25 mouse cellular contexts compared by ENCODE assay signal in genomic region chr9:47389901-47390300, GRCm38 (mm10).
A peak's percentile ranks its signal among the peaks of the same experiment; 100 is the strongest.
DNase-seq lines count a peak whose midpoint lies in the region; ATAC-seq and TF ChIP-seq lines count a peak whose summit lies in the region.
"Had no signal": no experiment of that assay in that cellular context is flagged by ENCODE, and none has a peak within 500 bp of the region (broad histone marks: within the 10 kb centered on the region; RNA-seq: fewer than 3 reads in every experiment).

No protein-coding gene starts in this region.

- no peaks in the 10 kb centered on the region for H3K36me3 ChIP-seq in embryonic facial prominence, embryonic 12.5 days
- no peaks in the 10 kb centered on the region for H3K36me3 ChIP-seq in embryonic facial prominence, embryonic 10.5 days (replicated peaks)
- H3K36me3 ChIP-seq in lung, embryonic 16.5 days (ENCODE audit: control insufficient read depth, insufficient read depth, low read length): no peaks in the 10 kb centered on the region
- H3K36me3 ChIP-seq: forebrain, embryonic 15.5 days; G1E; heart, embryonic 15.5 days; liver, embryonic 13.5 days had no signal

- intact Hi-C loops in left cerebral cortex, adult 2 months (cut with DNase I): no loop called here

- no peaks in the 10 kb centered on the region for H3K9me3 ChIP-seq in embryonic facial prominence, embryonic 12.5 days
- no peaks in the 10 kb centered on the region for H3K9me3 ChIP-seq in embryonic facial prominence, embryonic 10.5 days
- no peaks in the 10 kb centered on the region for H3K9me3 ChIP-seq in lung, embryonic 16.5 days (ENCODE audit: control insufficient read depth, low read length)
- H3K9me3 ChIP-seq: forebrain, embryonic 15.5 days; heart, embryonic 15.5 days; liver, embryonic 13.5 days had no signal

- no peak overlapping the region for H3K4me3 ChIP-seq in embryonic facial prominence, embryonic 12.5 days
- H3K4me3 ChIP-seq in embryonic facial prominence, embryonic 10.5 days: no peak overlapping the region
- H3K4me3 ChIP-seq in lung, embryonic 16.5 days (ENCODE audit: low read length): no peak overlapping the region
- H3K4me3 ChIP-seq in left cerebral cortex, adult 2 months: no peak overlapping the region
- H3K4me3 ChIP-seq: forebrain, embryonic 15.5 days; heart, embryonic 15.5 days; liver, embryonic 13.5 days had no signal

- no peak overlapping the region for H3K27ac ChIP-seq in embryonic facial prominence, embryonic 12.5 days
- H3K27ac ChIP-seq in embryonic facial prominence, embryonic 10.5 days (replicated peaks): no peak overlapping the region
- H3K27ac ChIP-seq in lung, embryonic 16.5 days (ENCODE audit: low read length): no peak overlapping the region
- H3K27ac ChIP-seq in left cerebral cortex, adult 2 months: no peak overlapping the region
- H3K27ac ChIP-seq: forebrain, embryonic 15.5 days; heart, embryonic 15.5 days; hindbrain, postnatal 0 days; liver, embryonic 13.5 days; macrophage had no signal

- no peak overlapping the region for H3K9ac ChIP-seq in embryonic facial prominence, embryonic 12.5 days
- H3K9ac ChIP-seq in lung, embryonic 16.5 days (ENCODE audit: low read length): no peak overlapping the region
- H3K9ac ChIP-seq: forebrain, embryonic 15.5 days; heart, embryonic 15.5 days; liver, embryonic 13.5 days had no signal

- DNase-seq in embryonic facial prominence, embryonic 10.5 days (ENCODE audit: low spot score): no peak
- no peak for DNase-seq in lung, postnatal 10 days
- DNase-seq in cerebellum, adult 8-10 months: peak; percentile 39
- peak; percentile 45 to 47 for DNase-seq in cerebellum, postnatal 36 days
- no peak for DNase-seq in left cerebral cortex, adult 2 months (ENCODE audit: extremely low spot score in 1 of 2, low spot score in 2 of 2)
- DNase-seq: adrenal gland, adult 8-10 months; B cell, adult 2 months; gastrocnemius, postnatal 14 days; kidney, adult 9 months; kidney, postnatal 36 days; layer of hippocampus, postnatal 36 days; liver, embryonic 13.5 days; lung, adult 2 months; midbrain, embryonic 14.5 days; thymus, adult 18-20 months; thymus, postnatal 36 days had no signal

- H3K4me2 ChIP-seq in embryonic facial prominence, embryonic 12.5 days (replicated peaks): no peak overlapping the region
- H3K4me2 ChIP-seq in lung, embryonic 16.5 days (ENCODE audit: low read depth, low read length): no peak overlapping the region
- H3K4me2 ChIP-seq: forebrain, embryonic 15.5 days; heart, embryonic 15.5 days; liver, embryonic 13.5 days had no signal

- H3K27me3 ChIP-seq in embryonic facial prominence, embryonic 12.5 days: peaks cover 11% of the 10 kb centered on the region; the same call in 1 of the 2 replicates
- peaks cover 58% of the 10 kb centered on the region for H3K27me3 ChIP-seq in embryonic facial prominence, embryonic 10.5 days (replicated peaks; ENCODE audit: low read depth, poor library complexity, severe bottlenecking)
- no peaks in the 10 kb centered on the region; the same call in 1 of the 2 replicates for H3K27me3 ChIP-seq in lung, embryonic 16.5 days (ENCODE audit: control insufficient read depth, insufficient read depth, low read depth, low read length)
- H3K27me3 ChIP-seq: CH12.LX; forebrain, embryonic 15.5 days; liver, embryonic 13.5 days had no signal

- H3K4me1 ChIP-seq in embryonic facial prominence, embryonic 12.5 days: peaks cover 9% of the 10 kb centered on the region; the same call in 1 of the 2 replicates
- peaks cover 34% of the 10 kb centered on the region for H3K4me1 ChIP-seq in embryonic facial prominence, embryonic 10.5 days
- H3K4me1 ChIP-seq in lung, embryonic 16.5 days (replicated peaks; ENCODE audit: control insufficient read depth, insufficient read depth, low read length): no peaks in the 10 kb centered on the region
- H3K4me1 ChIP-seq: heart, embryonic 15.5 days; liver, embryonic 13.5 days had no signal

- WGBS in embryonic facial prominence, embryonic 12.5 days: 93% methylated on average over 6 of the region's 6 CpGs
- WGBS in embryonic facial prominence, embryonic 10.5 days: 92% methylated on average over 6 of the region's 6 CpGs
- WGBS in lung, embryonic 16.5 days: 91% methylated on average over 6 of the region's 6 CpGs

- no peak for TF ChIP-seq CTCF in left cerebral cortex, adult 2 months (IDR thresholded peaks at IDR 0.05)

- 0 out of 2 replicates have a peak, but pooled peaks have one; percentile 47 for ATAC-seq in embryonic facial prominence, embryonic 12.5 days (ENCODE audit: insufficient number of reproducible peaks, insufficient read depth, low FRiP score, low TSS enrichment)
- 0 out of 2 replicates have a peak, but pooled peaks have one; percentile 29 for ATAC-seq in lung, embryonic 16.5 days (ENCODE audit: low read depth)
- ATAC-seq: forebrain, embryonic 15.5 days; hindbrain, postnatal 0 days; intestine, embryonic 16.5 days had no signal

Comparison
In these comparisons a context has a peak if more than half of its experiments do, and no peak if none do; other contexts are left out.
1. DNase-seq: peak in cerebellum, adult 8-10 months (single experiment) and cerebellum, postnatal 36 days (2 of 2); none in embryonic facial prominence, embryonic 10.5 days (single experiment), lung, postnatal 10 days (single experiment) and left cerebral cortex, adult 2 months (0 of 2).